Mouse (Mus musculus): ENCODE measurements around the gene Pknox2.

The Pknox2 gene

GRCm38 (mm10) chr9:37101059-37101940 is 45.9 kb downstream of the Pknox2 start:
- DNase-seq (ENCODE audit: low spot score in 2 of 2), result no peak

GRCm38 (mm10) chr9:37099595-37099994 is 47.6 kb downstream of the Pknox2 start:
- no peak for DNase-seq (ENCODE audit: low spot score in 2 of 2)

GRCm38 (mm10) chr9:37098600-37098999 is 48.6 kb downstream of the Pknox2 start:
- no peak for DNase-seq (ENCODE audit: low spot score in 2 of 2)

GRCm38 (mm10) chr9:37094230-37094990 is 52.8 kb downstream of the Pknox2 start:
- DNase-seq (ENCODE audit: low spot score in 2 of 2), result no peak

GRCm38 (mm10) chr9:37093086-37093485 is 54.1 kb downstream of the Pknox2 start:
- no peak for DNase-seq (ENCODE audit: low spot score in 2 of 2)

GRCm38 (mm10) chr9:37089894-37090652 is 57.1 kb downstream of the Pknox2 start:
- DNase-seq (ENCODE audit: low spot score in 2 of 2), result no peak

GRCm38 (mm10) chr9:37085370-37085769 is 61.8 kb downstream of the Pknox2 start:
- DNase-seq (ENCODE audit: low spot score in 2 of 2), result no peak

GRCm38 (mm10) chr9:37082246-37082645 is 65.0 kb downstream of the Pknox2 start:
- no peak for DNase-seq (ENCODE audit: low spot score in 2 of 2)

- no peak for DNase-seq (ENCODE audit: low spot score in 2 of 2)
These were observed 66.9 kb downstream of the Pknox2 start for GRCm38 (mm10) chr9:37080309-37080708.

- no peak for DNase-seq (ENCODE audit: low spot score in 2 of 2)
These were observed 70.2 kb downstream of the Pknox2 start for GRCm38 (mm10) chr9:37077063-37077418.

- DNase-seq (ENCODE audit: low spot score in 2 of 2), result no peak
These were observed 70.7 kb downstream of the Pknox2 start for GRCm38 (mm10) chr9:37076386-37077062.

- no peak for DNase-seq (ENCODE audit: low spot score in 2 of 2)
These were observed 71.3 kb downstream of the Pknox2 start for GRCm38 (mm10) chr9:37075903-37076302.

GRCm38 (mm10) chr9:37069391-37070312 is 77.6 kb downstream of the Pknox2 start:
- DNase-seq (ENCODE audit: low spot score in 2 of 2), result no peak

GRCm38 (mm10) chr9:37067473-37067830 is 79.8 kb downstream of the Pknox2 start:
- DNase-seq (ENCODE audit: low spot score in 2 of 2), result no peak

GRCm38 (mm10) chr9:37066732-37067472 is 80.3 kb downstream of the Pknox2 start:
- no peak for DNase-seq (ENCODE audit: low spot score in 2 of 2)

- DNase-seq (ENCODE audit: low spot score in 2 of 2), result no peak
These were observed 85.6 kb downstream of the Pknox2 start for GRCm38 (mm10) chr9:37061627-37062026.

- no peak for DNase-seq (ENCODE audit: low spot score in 2 of 2)
These were observed 92.5 kb downstream of the Pknox2 start for GRCm38 (mm10) chr9:37054703-37055102.

GRCm38 (mm10) chr9:37053601-37054512 is 93.3 kb downstream of the Pknox2 start:
- peak in 1 of 2 experiments; percentile 27 for DNase-seq (ENCODE audit: low spot score in 2 of 2)

GRCm38 (mm10) chr9:37053041-37053440 is 94.2 kb downstream of the Pknox2 start:
- no peak for DNase-seq (ENCODE audit: low spot score in 2 of 2)

Measured in cerebellum, postnatal 4 days (tissue).